Mouse (Mus musculus): ENCODE measurements around the gene Scmh1. TPM values are rescaled to one million over a fixed set of nuclear protein-coding genes. Genes with fewer than 3 reads are reported as not detected.
A peak's percentile ranks its signal among the peaks of the same experiment; 100 is the strongest.

The Scmh1 gene
- polyA plus RNA-seq, 1 experiment from 2014 or later: 51.8 TPM

- Histone ChIP-seq H3K4me3 (replicated peaks) (no peak overlapping the region), H3K27me3 (no peaks in the 10 kb centered on the region), H3K9me3 (replicated peaks) (no peaks in the 10 kb centered on the region), H3K4me2 (replicated peaks) (no peak overlapping the region), H3K4me1 (no peaks in the 10 kb centered on the region), H3K36me3 (peaks cover 43% of the 10 kb centered on the region), H3K27ac (replicated peaks) (no peak overlapping the region), H3K9ac (no peak overlapping the region)
- WGBS: 92% methylated on average over 4 of the region's 4 CpGs
- no peak for ATAC-seq (ENCODE audit: insufficient number of reproducible peaks, low FRiP score, low TSS enrichment, low read depth)
Observed at GRCm38 (mm10) chr4:120511203-120511602, 106.1 kb downstream of the Scmh1 start.

- no peak for ATAC-seq (ENCODE audit: insufficient number of reproducible peaks, low FRiP score, low TSS enrichment, low read depth)
- H3K27me3 ChIP-seq: no peaks in the 10 kb centered on the region
- no peak overlapping the region for H3K4me3 ChIP-seq (replicated peaks)
- H3K36me3 ChIP-seq: peaks cover 50% of the 10 kb centered on the region
- H3K4me1 ChIP-seq: no peaks in the 10 kb centered on the region
- H3K27ac ChIP-seq (replicated peaks): no peak overlapping the region
- 100% methylated on average over 2 of the region's 2 CpGs for WGBS
- no peak overlapping the region for H3K4me2 ChIP-seq (replicated peaks)
- H3K9me3 ChIP-seq (replicated peaks): no peaks in the 10 kb centered on the region
- H3K9ac ChIP-seq: no peak overlapping the region
Observed at GRCm38 (mm10) chr4:120514366-120514765, 109.3 kb downstream of the Scmh1 start.

- Histone ChIP-seq H3K27me3 (no peaks in the 10 kb centered on the region), H3K4me1 (no peaks in the 10 kb centered on the region), H3K27ac (replicated peaks) (0 out of 2 replicates have a peak overlapping the region, but pooled peaks have one; percentile 44), H3K4me3 (replicated peaks) (no peak overlapping the region), H3K9ac (no peak overlapping the region), H3K9me3 (replicated peaks) (no peaks in the 10 kb centered on the region), H3K4me2 (replicated peaks) (no peak overlapping the region), H3K36me3 (peaks cover 57% of the 10 kb centered on the region)
- ATAC-seq (ENCODE audit: insufficient number of reproducible peaks, low FRiP score, low TSS enrichment, low read depth): no peak
- WGBS: 85% methylated on average over 7 of the region's 7 CpGs
Observed at GRCm38 (mm10) chr4:120516491-120516890, 111.4 kb downstream of the Scmh1 start.

- Histone ChIP-seq H3K27me3 (no peaks in the 10 kb centered on the region), H3K36me3 (peaks cover 59% of the 10 kb centered on the region), H3K9me3 (replicated peaks) (no peaks in the 10 kb centered on the region), H3K4me3 (replicated peaks) (no peak overlapping the region), H3K27ac (replicated peaks) (0 out of 2 replicates have a peak overlapping the region, but pooled peaks have one; percentile 44), H3K4me2 (replicated peaks) (no peak overlapping the region), H3K4me1 (no peaks in the 10 kb centered on the region), H3K9ac (no peak overlapping the region)
- ATAC-seq (ENCODE audit: insufficient number of reproducible peaks, low FRiP score, low TSS enrichment, low read depth): no peak
- 87% methylated on average over 7 of the region's 7 CpGs for WGBS
Observed at GRCm38 (mm10) chr4:120516907-120517306, 111.8 kb downstream of the Scmh1 start.

- WGBS: 68% methylated on average over 4 of the region's 4 CpGs
- Histone ChIP-seq H3K27me3 (no peaks in the 10 kb centered on the region), H3K36me3 (peaks cover 62% of the 10 kb centered on the region), H3K4me1 (no peaks in the 10 kb centered on the region), H3K4me3 (replicated peaks) (no peak overlapping the region), H3K9me3 (replicated peaks) (no peaks in the 10 kb centered on the region), H3K4me2 (replicated peaks) (no peak overlapping the region), H3K27ac (replicated peaks) (0 out of 2 replicates have a peak overlapping the region, but pooled peaks have one; percentile 17), H3K9ac (no peak overlapping the region)
- ATAC-seq (ENCODE audit: insufficient number of reproducible peaks, low FRiP score, low TSS enrichment, low read depth): no peak
Observed at GRCm38 (mm10) chr4:120517335-120517734, 112.3 kb downstream of the Scmh1 start.

DNA sequence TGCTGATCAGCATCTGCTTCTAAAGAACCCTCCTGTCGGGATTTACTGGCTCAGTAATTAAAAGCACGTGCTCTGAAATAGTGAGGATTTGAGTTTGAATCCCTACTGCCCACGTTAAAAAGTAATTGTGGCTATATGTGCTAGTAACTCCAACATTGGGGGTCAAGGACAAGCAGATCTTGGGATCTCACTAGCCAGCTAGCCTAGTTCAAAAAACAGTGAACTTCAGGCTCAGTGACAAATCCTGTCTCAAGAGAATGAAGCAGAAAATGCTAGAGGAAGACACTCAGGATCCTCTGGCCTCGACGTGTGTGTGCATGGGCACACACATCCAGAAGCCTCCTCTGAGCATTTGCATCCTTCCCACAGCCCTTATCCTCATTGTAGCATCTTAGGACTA is 116.7 kb downstream of the Scmh1 start:
- Histone ChIP-seq H3K9ac (no peak overlapping the region), H3K27me3 (no peaks in the 10 kb centered on the region), H3K4me1 (no peaks in the 10 kb centered on the region), H3K9me3 (replicated peaks) (no peaks in the 10 kb centered on the region), H3K4me3 (replicated peaks) (no peak overlapping the region), H3K4me2 (replicated peaks) (no peak overlapping the region), H3K36me3 (peaks cover 74% of the 10 kb centered on the region), H3K27ac (replicated peaks) (no peak overlapping the region)
- ATAC-seq (ENCODE audit: insufficient number of reproducible peaks, low FRiP score, low TSS enrichment, low read depth): no peak
- WGBS: 63% methylated on average over 5 of the region's 5 CpGs

GRCm38 (mm10) chr4:120522351-120522750 is 117.3 kb downstream of the Scmh1 start:
- H3K4me1 ChIP-seq: no peaks in the 10 kb centered on the region
- no peak for ATAC-seq (ENCODE audit: insufficient number of reproducible peaks, low FRiP score, low TSS enrichment, low read depth)
- no peaks in the 10 kb centered on the region for H3K9me3 ChIP-seq (replicated peaks)
- no peak overlapping the region for H3K27ac ChIP-seq (replicated peaks)
- no peak overlapping the region for H3K4me3 ChIP-seq (replicated peaks)
- no peaks in the 10 kb centered on the region for H3K27me3 ChIP-seq
- H3K36me3 ChIP-seq: peaks cover 68% of the 10 kb centered on the region
- no peak overlapping the region for H3K4me2 ChIP-seq (replicated peaks)
- no peak overlapping the region for H3K9ac ChIP-seq
- 87% methylated on average over 4 of the region's 4 CpGs for WGBS

DNA sequence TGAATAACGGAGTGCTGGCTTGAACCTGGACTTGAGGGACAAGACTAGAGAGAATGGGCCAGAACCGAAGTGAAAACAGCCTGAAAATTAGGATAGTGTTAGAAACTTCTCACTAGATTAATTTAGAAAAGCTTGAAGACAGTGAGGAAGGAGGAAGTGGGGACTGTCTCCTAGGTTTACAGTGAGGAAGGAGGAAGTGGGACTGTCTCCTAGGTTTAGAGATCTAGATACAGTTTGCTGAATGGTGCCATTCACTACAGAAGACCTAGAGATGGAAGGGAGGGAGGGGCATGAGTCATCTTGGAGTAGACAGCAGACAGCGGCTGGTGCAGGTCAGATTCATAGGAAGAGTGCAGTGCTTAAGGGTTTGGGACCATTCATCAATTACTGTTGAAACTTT is 118.0 kb downstream of the Scmh1 start:
- ATAC-seq (ENCODE audit: insufficient number of reproducible peaks, low FRiP score, low TSS enrichment, low read depth): no peak
- Histone ChIP-seq H3K4me1 (no peaks in the 10 kb centered on the region), H3K36me3 (peaks cover 67% of the 10 kb centered on the region), H3K27ac (replicated peaks) (no peak overlapping the region), H3K4me3 (replicated peaks) (no peak overlapping the region), H3K9me3 (replicated peaks) (no peaks in the 10 kb centered on the region), H3K27me3 (no peaks in the 10 kb centered on the region), H3K9ac (no peak overlapping the region), H3K4me2 (replicated peaks) (no peak overlapping the region)
- WGBS: 87% methylated on average over 3 of the region's 3 CpGs

DNA sequence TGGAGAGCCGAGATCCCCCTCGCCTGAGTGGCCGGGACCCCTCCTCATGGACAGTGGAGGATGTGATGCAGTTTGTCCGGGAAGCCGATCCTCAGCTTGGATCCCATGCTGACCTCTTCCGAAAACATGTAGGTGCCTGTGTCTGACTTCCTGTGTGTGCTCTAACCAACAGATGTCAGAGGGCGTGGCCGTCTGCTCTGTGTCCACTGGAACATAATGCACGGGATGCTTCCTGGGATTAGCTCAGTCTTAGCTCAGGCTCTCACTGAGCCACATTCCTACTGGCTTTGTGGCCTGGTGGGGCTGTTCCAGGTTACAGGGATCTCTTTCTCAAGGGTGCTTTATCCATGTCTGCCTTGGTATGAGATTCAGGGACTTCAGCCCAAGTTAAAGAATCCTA is 123.1 kb downstream of the Scmh1 start:
- H3K4me3 ChIP-seq (replicated peaks): no peak overlapping the region
- no peak overlapping the region for H3K27ac ChIP-seq (replicated peaks)
- H3K27me3 ChIP-seq: no peaks in the 10 kb centered on the region
- peaks cover 70% of the 10 kb centered on the region for H3K36me3 ChIP-seq
- H3K9ac ChIP-seq: no peak overlapping the region
- no peak overlapping the region for H3K4me2 ChIP-seq (replicated peaks)
- no peaks in the 10 kb centered on the region for H3K4me1 ChIP-seq
- no peaks in the 10 kb centered on the region for H3K9me3 ChIP-seq (replicated peaks)
- ATAC-seq (ENCODE audit: insufficient number of reproducible peaks, low FRiP score, low TSS enrichment, low read depth): no peak
- 79% methylated on average over 9 of the region's 9 CpGs for WGBS

DNA sequence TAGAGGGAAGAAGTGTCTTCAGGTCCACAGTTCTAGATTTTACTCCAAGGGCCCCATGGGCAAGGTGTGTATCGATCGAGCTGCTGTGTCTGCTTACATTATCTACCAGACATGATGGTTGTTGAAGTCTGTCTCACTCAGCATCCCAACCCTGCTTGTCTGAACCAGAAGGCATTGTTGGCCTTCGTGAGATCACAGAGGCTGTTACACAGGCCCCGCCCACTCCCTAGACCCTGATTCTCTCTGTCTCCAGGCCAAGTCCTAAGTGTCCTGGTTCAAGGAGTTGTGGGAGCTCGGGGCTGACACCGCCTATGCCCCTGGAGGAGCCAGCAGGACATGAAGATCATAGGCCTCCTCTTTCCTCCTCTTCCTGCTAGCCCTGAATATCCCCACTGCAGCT is 126.9 kb downstream of the Scmh1 start, which contains the start of gene Slfnl1:
Slfnl1 (plus strand) TSS at position 246 of the 400 bp plus-strand sequence.
- Histone ChIP-seq H3K27ac (replicated peaks) (no peak within 1 kb of the TSS), H3K9me3 (replicated peaks) (no peaks in the 10 kb centered on the region), H3K4me2 (replicated peaks) (no peak within 1 kb of the TSS), H3K36me3 (peaks cover 47% of the 10 kb centered on the region), H3K9ac (no peak within 1 kb of the TSS), H3K4me1 (no peaks in the 10 kb centered on the region), H3K4me3 (replicated peaks) (no peak within 1 kb of the TSS), H3K27me3 (no peaks in the 10 kb centered on the region)
- no peak for ATAC-seq (ENCODE audit: insufficient number of reproducible peaks, low FRiP score, low TSS enrichment, low read depth)
- 80% methylated on average over 6 of the region's 6 CpGs for WGBS

DNA sequence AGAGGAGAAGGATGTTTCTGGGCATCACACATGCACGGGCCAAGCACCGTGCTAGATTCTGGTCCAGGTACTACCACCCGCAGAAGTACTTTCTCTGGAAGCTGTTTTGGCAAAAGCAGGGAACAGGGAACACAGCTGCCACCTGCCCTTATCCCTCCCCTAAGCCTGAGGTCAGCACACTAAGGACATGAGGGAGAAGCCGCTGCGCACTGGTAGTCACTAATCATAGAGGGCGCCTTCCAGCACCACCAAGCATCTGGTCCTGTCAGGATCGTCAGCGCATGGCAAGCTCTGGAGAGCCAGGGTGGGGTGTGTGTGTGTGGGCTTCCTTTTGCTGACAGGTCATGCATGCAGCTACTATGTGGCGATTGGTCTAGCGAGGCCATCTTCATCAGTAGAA is 133.6 kb downstream of the Scmh1 start:
- WGBS: 97% methylated on average over 10 of the region's 10 CpGs
- Histone ChIP-seq H3K27ac (replicated peaks) (no peak overlapping the region), H3K4me1 (no peaks in the 10 kb centered on the region), H3K4me3 (replicated peaks) (no peak overlapping the region), H3K36me3 (peaks cover 49% of the 10 kb centered on the region), H3K9me3 (replicated peaks) (no peaks in the 10 kb centered on the region), H3K4me2 (replicated peaks) (no peak overlapping the region), H3K9ac (no peak overlapping the region), H3K27me3 (no peaks in the 10 kb centered on the region)
- ATAC-seq (ENCODE audit: insufficient number of reproducible peaks, low FRiP score, low TSS enrichment, low read depth): no peak

DNA sequence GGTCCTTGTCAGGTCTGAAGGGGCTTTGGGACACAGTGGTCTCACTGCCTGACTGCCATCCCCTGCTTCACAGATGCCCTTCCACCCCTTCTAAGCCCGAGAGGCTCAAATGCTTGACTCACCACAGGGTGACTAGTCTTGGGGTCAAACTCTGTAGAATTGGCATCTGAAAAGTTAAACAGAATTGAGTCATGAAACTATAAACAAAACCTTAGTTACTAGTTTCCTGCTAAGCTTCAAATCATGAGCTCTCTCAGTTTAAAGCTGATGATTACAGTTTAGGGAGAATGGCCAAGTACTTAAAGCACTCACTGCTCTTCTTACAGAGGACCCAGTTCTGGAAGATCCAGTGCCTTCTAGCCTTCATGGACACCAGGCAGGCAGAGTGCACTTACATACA is 139.8 kb downstream of the Scmh1 start:
- H3K4me2 ChIP-seq (replicated peaks): no peak overlapping the region
- no peak overlapping the region for H3K27ac ChIP-seq (replicated peaks)
- WGBS: 95% methylated on average over 1 of the region's 1 CpGs
- H3K36me3 ChIP-seq: peaks cover 86% of the 10 kb centered on the region
- no peak overlapping the region for H3K4me3 ChIP-seq (replicated peaks)
- no peaks in the 10 kb centered on the region for H3K27me3 ChIP-seq
- H3K4me1 ChIP-seq: no peaks in the 10 kb centered on the region
- ATAC-seq (ENCODE audit: insufficient number of reproducible peaks, low FRiP score, low TSS enrichment, low read depth): no peak
- H3K9me3 ChIP-seq (replicated peaks): no peaks in the 10 kb centered on the region
- H3K9ac ChIP-seq: no peak overlapping the region
